Mouse (Mus musculus): ENCODE results near the gene Hist1h2bm.

DNA sequence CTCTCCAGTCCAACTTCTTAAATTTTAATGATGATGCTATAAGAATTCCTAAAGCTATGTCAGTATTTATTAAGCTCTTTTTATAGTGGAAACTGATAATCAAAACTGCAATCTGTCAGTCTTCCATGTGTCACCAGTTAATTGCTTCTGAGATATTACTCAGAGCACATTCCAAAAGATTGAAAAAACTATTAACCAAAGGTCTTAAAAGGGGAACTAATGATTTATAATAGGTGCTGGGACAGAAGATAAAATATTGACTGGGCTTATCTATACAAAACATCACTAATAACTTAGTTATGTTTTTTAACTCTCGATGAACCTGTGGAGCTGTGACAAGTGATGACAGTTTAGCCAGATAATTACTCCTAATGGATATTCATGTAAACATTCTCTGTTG, 23.2 kb downstream of the Hist1h2bm start:
- TF ChIP-seq CTCF (IDR thresholded peaks at IDR 0.05; ENCODE audit: insufficient read depth, low read length) = no peak
- no peak for TF ChIP-seq POLR2A (IDR thresholded peaks at IDR 0.05; ENCODE audit: borderline replicate concordance, extremely low read depth, low read depth, low read length)
